Mouse (Mus musculus) cerebellum, postnatal 14 days (tissue): ENCODE data around the gene Akap3.
A peak's percentile ranks its signal among the peaks of the same experiment; 100 is the strongest.

Experiments
- DNase-seq, 2 experiments: peaks; one replicate each; pipeline ENCODE4 v3.0.0; 2021; ENCODE audit warnings: mixed read lengths in 2 of 2

The Akap3 gene

GRCm38 (mm10) chr6:126852881-126853280 is at the start of gene Akap3:
Akap3 (plus strand) TSS chr6:126853098.
- DNase-seq = no peak

- no peak for DNase-seq
Observed at GRCm38 (mm10) chr6:126806783-126807182, 46.1 kb upstream of the Akap3 start.

- DNase-seq = no peak
Observed at GRCm38 (mm10) chr6:126808134-126808533, 44.8 kb upstream of the Akap3 start.

- no peak for DNase-seq
Observed at GRCm38 (mm10) chr6:126808561-126808960, 44.3 kb upstream of the Akap3 start.

- no peak for DNase-seq
Observed at GRCm38 (mm10) chr6:126811481-126811880, 41.4 kb upstream of the Akap3 start.

- no peak for DNase-seq
Observed at GRCm38 (mm10) chr6:126815206-126815750, 37.6 kb upstream of the Akap3 start.

GRCm38 (mm10) chr6:126816338-126816737 is 36.6 kb upstream of the Akap3 start:
- no peak for DNase-seq

- DNase-seq = no peak
Observed at GRCm38 (mm10) chr6:126823087-126823486, 29.8 kb upstream of the Akap3 start.

- no peak for DNase-seq
Observed at GRCm38 (mm10) chr6:126836628-126837027, 16.3 kb upstream of the Akap3 start.

- DNase-seq = peak; percentile 98
Observed at GRCm38 (mm10) chr6:126848712-126849704, 3.9 kb upstream of the Akap3 start, which contains the start of gene Ndufa9. Ndufa9 (minus strand) TSS chr6:126849136.

- DNase-seq = no peak
Observed at GRCm38 (mm10) chr6:126877118-126877517, 24.2 kb downstream of the Akap3 start.

GRCm38 (mm10) chr6:126907378-126907777 is 54.5 kb downstream of the Akap3 start:
- DNase-seq = no peak

- no peak for DNase-seq
Observed at GRCm38 (mm10) chr6:126907876-126908275, 55.0 kb downstream of the Akap3 start.

GRCm38 (mm10) chr6:126910727-126911126 is 57.8 kb downstream of the Akap3 start:
- no peak for DNase-seq

- no peak for DNase-seq
Observed at GRCm38 (mm10) chr6:126914928-126915327, 62.0 kb downstream of the Akap3 start.

- peak in 1 of 2 experiments; percentile 9 for DNase-seq
Observed at GRCm38 (mm10) chr6:126921111-126921881, 68.4 kb downstream of the Akap3 start, which contains the start of gene Dyrk4. Dyrk4 (minus strand) TSS chr6:126921839.
